Mouse (Mus musculus) spleen, adult 12 weeks (tissue): ENCODE results near the gene Chic2.

Source experiments
- DNase-seq: peaks from one replicate; pipeline ENCODE4 v3.0.0; 2022; ENCODE audit warnings: low spot score

Gene Chic2

DNA sequence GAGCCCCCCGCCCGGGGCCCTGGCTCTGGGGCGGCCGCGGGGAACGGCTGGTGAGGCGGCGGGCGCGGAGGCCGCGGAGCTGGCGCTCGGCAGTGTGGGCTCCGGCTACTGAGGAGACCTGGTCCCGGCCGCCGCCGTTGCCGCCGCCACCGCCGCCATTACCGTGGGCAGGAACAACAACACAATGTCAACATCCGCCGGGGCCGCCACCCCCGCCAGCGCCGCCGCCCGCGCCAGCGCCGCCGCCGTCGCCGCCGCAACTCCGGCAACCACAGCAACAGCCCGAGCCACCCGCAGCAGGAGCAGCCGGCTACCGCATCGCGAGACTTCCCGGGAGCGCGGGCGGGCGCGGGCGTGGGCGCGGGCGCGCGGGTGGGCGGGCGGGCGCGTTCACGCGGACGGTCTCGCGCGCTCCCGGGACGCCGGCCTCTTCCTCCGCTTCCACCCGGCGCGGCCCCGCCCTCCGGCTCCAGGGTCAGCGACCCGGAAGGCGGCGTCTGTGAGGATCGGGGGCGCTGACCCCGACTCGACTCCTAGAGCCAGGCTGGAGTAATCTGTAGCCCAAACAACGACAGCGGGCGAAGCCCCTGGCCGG is at the start of gene Chic2:
Gene Chic2 (minus strand): TSS at position 465 of the 595 bp plus-strand sequence.
- DNase-seq, result peak; percentile 68

GRCm38 (mm10) chr5:75085906-75086305 is 41.3 kb upstream of the Chic2 start:
- no peak for DNase-seq

DNA sequence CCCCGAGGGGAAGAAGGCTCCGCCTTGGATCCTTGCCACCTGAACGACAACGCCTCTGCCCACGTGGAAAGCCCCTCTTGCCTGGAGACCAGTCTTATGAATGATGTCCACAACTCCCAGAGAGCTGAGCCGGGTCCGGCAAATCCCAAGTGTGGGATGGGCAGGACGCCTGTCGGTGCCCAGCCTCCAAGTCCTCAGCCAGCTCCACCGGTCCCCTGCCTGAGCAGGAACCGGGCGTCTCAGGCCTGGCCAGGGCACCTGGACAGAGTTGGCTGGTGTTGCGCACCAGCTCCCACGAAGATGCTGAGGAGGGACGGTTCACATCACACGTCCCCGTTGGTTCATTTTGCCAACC is 40.9 kb upstream of the Chic2 start:
- no peak for DNase-seq

DNA sequence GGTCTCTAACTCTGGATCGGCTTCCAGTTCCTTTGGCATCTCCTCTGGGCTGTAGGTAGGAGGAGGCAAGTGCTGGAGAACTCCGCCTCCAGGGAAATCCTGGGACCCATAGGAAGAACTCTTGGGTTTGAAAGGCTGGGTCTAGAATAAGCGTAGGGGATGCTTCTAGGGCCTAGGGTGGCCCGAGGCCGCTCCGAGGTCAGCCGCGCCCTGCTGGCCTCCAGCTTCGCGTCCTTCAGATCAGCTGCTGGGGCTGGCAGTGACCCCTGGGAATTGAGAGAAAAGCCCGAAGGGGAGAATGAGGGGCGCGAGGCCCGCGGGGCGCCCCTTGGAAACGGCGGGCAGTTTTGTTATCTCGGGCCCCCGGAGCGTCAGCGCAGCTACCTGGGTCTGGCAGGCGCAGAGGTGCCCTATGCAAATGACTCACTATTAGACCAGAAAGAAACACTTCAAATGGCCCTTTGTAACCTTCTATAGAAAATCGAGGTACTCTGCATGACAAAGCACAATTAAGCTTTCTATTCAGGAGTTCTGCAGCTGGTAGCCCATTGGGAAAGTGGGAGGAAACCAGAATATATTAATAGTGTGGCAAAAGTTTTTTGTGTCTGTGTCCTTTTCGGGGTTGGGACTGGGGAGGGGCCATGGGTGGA is 40.4 kb upstream of the Chic2 start:
- no peak for DNase-seq

- no peak for DNase-seq
Measured at GRCm38 (mm10) chr5:75084393-75084870, 39.9 kb upstream of the Chic2 start.

- DNase-seq, result no peak
Measured at GRCm38 (mm10) chr5:75083591-75084392, 39.2 kb upstream of the Chic2 start.

GRCm38 (mm10) chr5:75083061-75083460 is 38.5 kb upstream of the Chic2 start:
- no peak for DNase-seq

DNA sequence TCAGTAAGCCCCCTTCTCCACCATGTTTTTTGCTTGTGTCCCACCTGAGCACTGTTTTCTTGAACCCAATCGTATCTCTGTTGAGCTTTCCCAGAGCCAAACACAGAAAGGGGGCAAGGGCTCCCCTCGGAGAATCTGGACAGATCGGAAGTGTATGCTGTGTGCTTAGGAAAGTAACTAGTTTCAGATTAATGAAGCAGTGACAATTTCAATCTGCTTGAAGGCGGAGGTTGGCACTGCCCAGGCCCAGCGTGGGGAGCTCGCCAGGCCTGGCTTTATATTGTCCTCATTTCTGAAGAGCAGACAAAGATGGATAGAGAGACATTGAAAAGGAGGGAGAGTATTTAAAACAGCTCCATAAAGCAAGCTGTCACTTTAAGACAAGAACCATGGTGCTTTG is 37.9 kb upstream of the Chic2 start:
- DNase-seq, result no peak

- no peak for DNase-seq
Measured at GRCm38 (mm10) chr5:75079564-75079963, 35.0 kb upstream of the Chic2 start.

GRCm38 (mm10) chr5:75077051-75077380 is 32.4 kb upstream of the Chic2 start:
- no peak for DNase-seq

GRCm38 (mm10) chr5:75076326-75077050 is 31.9 kb upstream of the Chic2 start:
- DNase-seq, result no peak

DNA sequence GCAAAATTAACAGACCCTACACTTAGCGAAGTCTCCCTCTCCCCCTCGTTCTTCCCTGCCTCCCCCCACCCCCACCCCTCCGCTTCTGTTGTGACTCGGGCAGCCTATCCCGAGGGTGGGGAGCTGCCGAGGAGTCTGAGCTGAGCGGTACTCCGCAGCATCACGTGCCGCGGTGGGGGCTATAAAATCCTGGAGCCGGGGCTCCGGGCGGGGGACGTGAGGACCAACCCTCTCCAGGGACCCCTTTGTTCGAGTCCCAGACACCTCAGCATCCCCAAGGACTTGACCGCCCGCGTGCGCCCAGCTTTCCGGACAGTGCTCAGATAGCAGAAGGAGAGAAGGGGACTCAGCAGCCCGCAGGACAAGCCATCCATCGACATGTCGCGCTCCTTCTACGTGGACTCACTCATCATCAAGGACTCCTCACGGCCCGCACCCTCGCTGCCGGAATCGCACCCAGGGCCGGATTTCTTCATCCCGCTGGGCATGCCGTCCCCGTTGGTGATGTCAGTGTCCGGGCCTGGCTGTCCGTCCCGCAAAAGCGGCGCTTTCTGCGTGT is 30.9 kb upstream of the Chic2 start, which contains the start of gene Gsx2:
Gene Gsx2 (plus strand): TSS at position 219 of the 559 bp plus-strand sequence.
- no peak for DNase-seq

DNA sequence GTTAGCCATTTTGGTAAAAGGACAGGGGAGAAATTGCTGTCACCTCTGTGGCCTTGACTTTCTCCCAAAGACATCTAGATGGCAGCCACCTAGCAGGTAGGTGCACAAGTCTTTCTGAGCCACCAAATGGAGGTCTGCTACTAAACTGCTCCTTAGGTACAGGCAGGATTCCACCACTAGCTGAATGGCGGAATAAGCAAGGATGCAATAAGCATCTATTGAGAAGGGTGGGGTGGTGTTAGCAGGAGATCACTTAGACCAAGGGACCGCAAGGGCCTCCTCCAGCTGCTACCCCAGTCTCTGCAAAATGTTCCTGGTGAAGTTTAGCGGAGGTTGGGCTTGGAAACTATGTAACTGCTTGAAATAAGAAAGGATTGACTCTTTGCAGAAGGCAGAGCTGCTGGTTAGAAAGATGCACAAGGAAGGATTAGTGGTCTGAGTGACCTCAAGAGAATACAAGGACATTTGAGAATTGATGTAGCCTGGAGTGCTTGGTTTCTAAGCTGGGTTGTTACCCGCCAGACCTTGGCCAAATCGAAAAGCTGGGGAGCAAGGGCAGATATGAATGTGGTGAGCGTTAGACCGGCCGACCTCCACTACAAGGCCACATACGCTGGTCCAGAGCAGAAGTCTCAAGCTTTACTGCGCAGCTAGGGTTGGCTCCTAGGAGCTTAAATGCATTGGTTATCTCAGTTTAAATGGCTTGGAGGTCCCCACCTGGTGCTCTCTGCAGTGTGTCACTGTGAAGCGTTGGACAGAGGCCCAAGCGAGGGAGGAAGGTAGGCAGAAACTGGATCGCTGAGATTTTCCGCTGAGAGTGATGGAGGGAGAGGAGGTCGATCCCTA is 30.2 kb upstream of the Chic2 start:
- DNase-seq, result no peak

DNA sequence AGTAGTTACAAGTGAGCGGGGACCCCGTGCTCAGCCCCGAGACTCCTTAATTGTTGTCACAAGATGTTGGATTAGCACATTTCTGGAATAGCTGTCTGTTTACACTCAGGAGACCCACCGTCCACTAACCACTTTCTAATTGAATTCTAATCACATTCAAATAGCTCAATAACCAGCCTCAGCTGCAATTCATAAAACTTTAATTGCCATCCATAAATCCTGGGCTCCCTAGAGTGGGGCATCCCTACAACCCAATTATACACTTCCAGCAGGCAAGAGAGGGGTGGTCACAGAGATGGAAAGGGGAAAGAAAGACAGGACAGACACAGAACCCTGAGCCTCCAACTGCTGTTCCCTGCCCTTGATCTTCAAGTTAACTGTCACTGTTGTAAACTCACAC is 29.6 kb upstream of the Chic2 start:
- no peak for DNase-seq

GRCm38 (mm10) chr5:75073684-75074083 is 29.1 kb upstream of the Chic2 start:
- no peak for DNase-seq

- no peak for DNase-seq
Measured at GRCm38 (mm10) chr5:75073167-75073566, 28.6 kb upstream of the Chic2 start.

DNA sequence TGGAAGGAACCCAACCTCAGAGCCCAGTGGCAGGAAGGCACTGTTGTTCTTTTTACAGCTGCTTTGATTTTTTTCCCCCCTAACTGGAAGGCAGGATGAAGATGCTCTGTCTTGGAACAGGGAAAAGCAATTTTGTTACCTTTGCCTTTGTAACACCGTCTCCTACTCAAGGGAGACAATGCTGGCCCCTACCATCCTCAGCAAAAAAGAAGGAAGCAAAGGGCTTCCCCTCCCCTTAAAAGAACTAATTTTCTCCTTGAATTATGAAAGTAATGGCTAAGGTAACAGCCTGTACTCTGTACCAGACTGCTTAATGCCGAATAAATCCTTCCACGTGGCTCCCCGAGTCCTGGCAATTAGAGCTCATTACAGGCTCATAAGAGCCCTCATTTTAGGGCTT is 28.0 kb upstream of the Chic2 start:
- DNase-seq, result no peak

GRCm38 (mm10) chr5:75071951-75072350 is 27.4 kb upstream of the Chic2 start:
- no peak for DNase-seq

DNA sequence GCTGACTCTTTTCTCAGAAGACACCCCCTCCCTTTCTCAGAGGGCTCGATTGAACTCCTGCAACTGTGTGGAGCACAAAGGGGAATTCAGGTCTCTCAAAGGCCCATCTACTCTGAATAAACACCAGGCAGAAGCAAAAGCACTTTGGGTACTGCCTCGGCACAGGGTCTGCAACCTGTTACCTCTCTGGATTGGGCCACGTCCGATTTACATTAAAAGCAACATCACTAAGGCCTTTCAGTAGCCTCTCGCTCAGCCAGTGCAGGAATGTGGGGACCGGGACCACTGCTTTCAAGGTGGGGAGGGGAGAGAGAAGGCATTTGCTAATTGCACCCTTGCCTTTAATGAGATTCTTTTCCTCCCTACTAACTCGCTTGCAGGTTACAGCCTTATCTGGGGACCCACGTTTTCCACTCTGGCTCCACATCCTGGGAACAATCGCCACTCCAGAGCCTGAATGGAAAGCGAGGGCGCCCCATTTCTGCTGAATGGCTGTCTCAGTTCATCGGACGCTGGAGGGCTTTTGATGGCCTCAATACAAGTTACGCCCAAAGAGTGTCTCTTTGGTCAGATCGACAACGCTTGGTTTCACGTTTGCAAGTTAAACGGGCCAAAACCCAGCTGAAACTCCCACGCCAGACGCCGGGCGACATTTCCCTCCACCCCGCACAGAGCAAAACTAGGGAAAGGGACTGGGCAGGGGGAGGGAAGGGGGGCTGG is 26.2 kb upstream of the Chic2 start:
- DNase-seq, result no peak

DNA sequence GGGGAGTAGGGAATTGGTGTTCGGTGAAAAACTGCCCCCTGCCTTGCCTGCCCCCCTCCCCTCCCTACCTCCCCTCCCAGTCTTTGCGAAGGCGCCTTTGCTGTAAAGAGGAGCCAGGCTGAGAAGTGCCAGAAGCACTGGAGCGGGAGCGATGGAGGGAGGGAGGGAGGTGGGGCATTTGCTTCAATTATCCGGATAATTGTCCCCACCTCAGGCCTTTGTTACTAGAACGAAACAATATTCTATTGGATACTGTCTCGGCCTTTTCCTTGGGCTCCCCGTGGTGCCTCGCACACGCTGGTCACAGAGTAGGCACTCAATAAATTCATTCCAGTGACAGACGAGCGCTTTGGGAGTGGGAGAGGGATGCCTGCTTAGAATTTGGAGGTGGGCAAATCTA is 25.6 kb upstream of the Chic2 start:
- no peak for DNase-seq
